Mouse (Mus musculus): ENCODE results near the gene Trdn. TPM values are rescaled to one million over a fixed set of nuclear protein-coding genes. Genes with fewer than 3 reads are reported as not detected.

Trdn gene
- total RNA-seq, 1 experiment from 2014 or later: not detected

GRCm38 (mm10) chr10:33375474-33376029 is 295.2 kb downstream of the Trdn start:
- no peak for DNase-seq

Other genes starting within 250 kb of the Trdn start
- gene Nkain2, start 190.1 kb upstream of the Trdn start, total RNA-seq (2021): 0.21 TPM in 1 of 2 replicates, not detected in the other

All from adrenal gland, postnatal 25 days (tissue).